Mouse (Mus musculus) heart, postnatal 0 days (tissue): Measurements from ENCODE around the gene Csmd2.

Experiments used
- CTCF ChIP-seq: IDR thresholded peaks from 2 replicates; pipeline ENCODE4 v1.5.1; 2016; ENCODE audit warnings: antibody characterized with exemption, control low read depth, low read depth
- EP300 ChIP-seq: IDR thresholded peaks from 2 replicates; pipeline ENCODE4 v1.6.1; 2016; ENCODE audit warnings: antibody characterized with exemption, low read depth

DNA sequence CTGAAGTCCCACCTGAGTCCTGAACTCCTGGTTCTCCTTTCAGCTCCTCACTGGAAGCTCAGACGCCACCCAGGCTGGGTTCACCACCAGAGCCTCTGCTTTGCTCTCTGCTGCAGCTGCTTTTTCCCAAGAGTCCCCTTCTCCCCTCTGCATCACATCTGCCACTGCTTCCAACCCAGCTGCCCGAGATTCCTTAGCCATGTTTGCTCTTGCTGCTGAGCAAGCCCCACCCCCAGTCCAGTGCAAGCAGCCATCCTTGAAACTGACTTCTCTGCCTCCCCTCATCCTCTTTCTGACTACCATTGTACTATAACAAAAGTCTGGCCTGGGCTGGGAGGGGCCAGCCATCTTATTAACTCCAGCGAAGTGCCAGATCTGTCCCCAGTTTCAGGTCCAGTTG is 404.6 kb downstream of the Csmd2 start:
- TF ChIP-seq CTCF (no peak), EP300 (no peak)
